Mouse (Mus musculus): ENCODE results near the gene Ifitm6. TPM values are rescaled to one million over a fixed set of nuclear protein-coding genes. Genes with fewer than 3 reads are reported as not detected.
A peak's percentile ranks its signal among the peaks of the same experiment; 100 is the strongest.

Gene Ifitm6
- total RNA-seq, 1 experiment from 2014 or later, result 120 TPM

GRCm38 (mm10) chr7:141016707-141017697 lies 722 bp downstream of the Ifitm6 start:
- peak; percentile 42; the same call in 1 of the 2 replicates for ATAC-seq (ENCODE audit: extremely low read depth, insufficient number of reproducible peaks, low FRiP score, poor library complexity, severe bottlenecking)

- ATAC-seq (ENCODE audit: extremely low read depth, insufficient number of reproducible peaks, low FRiP score, poor library complexity, severe bottlenecking), result no peak
These were observed 6.4 kb downstream of the Ifitm6 start for GRCm38 (mm10) chr7:141011238-141011770.

GRCm38 (mm10) chr7:141010593-141010992 lies 7.1 kb downstream of the Ifitm6 start, which contains the start of gene Ifitm3:
TSS of gene Ifitm3 (minus strand) at chr7:141010770.
- no peak for ATAC-seq (ENCODE audit: extremely low read depth, insufficient number of reproducible peaks, low FRiP score, poor library complexity, severe bottlenecking)

GRCm38 (mm10) chr7:141009665-141010064 lies 8.1 kb downstream of the Ifitm6 start:
- ATAC-seq (ENCODE audit: extremely low read depth, insufficient number of reproducible peaks, low FRiP score, poor library complexity, severe bottlenecking), result no peak

GRCm38 (mm10) chr7:141008938-141009660 lies 8.6 kb downstream of the Ifitm6 start:
- peak; percentile 75 for ATAC-seq (ENCODE audit: extremely low read depth, insufficient number of reproducible peaks, low FRiP score, poor library complexity, severe bottlenecking)

GRCm38 (mm10) chr7:141008312-141008761 lies 9.4 kb downstream of the Ifitm6 start:
- ATAC-seq (ENCODE audit: extremely low read depth, insufficient number of reproducible peaks, low FRiP score, poor library complexity, severe bottlenecking), result peak; percentile 57

- ATAC-seq (ENCODE audit: extremely low read depth, insufficient number of reproducible peaks, low FRiP score, poor library complexity, severe bottlenecking), result no peak
These were observed 10.8 kb downstream of the Ifitm6 start for GRCm38 (mm10) chr7:141006914-141007313.

- peak; percentile 43; the same call in 1 of the 2 replicates for ATAC-seq (ENCODE audit: extremely low read depth, insufficient number of reproducible peaks, low FRiP score, poor library complexity, severe bottlenecking)
These were observed 11.3 kb downstream of the Ifitm6 start for GRCm38 (mm10) chr7:141006446-141006845.

- ATAC-seq (ENCODE audit: extremely low read depth, insufficient number of reproducible peaks, low FRiP score, poor library complexity, severe bottlenecking), result no peak
These were observed 14.3 kb downstream of the Ifitm6 start for GRCm38 (mm10) chr7:141003248-141004010.

GRCm38 (mm10) chr7:141000881-141001708 lies 16.6 kb downstream of the Ifitm6 start:
- ATAC-seq (ENCODE audit: extremely low read depth, insufficient number of reproducible peaks, low FRiP score, poor library complexity, severe bottlenecking), result no peak

GRCm38 (mm10) chr7:140998853-140999700 lies 18.6 kb downstream of the Ifitm6 start:
- peak; percentile 88 for ATAC-seq (ENCODE audit: extremely low read depth, insufficient number of reproducible peaks, low FRiP score, poor library complexity, severe bottlenecking)

GRCm38 (mm10) chr7:140997817-140998216 lies 19.9 kb downstream of the Ifitm6 start:
- peak; percentile 60 for ATAC-seq (ENCODE audit: extremely low read depth, insufficient number of reproducible peaks, low FRiP score, poor library complexity, severe bottlenecking)

- ATAC-seq (ENCODE audit: extremely low read depth, insufficient number of reproducible peaks, low FRiP score, poor library complexity, severe bottlenecking), result peak; percentile 24; the same call in 1 of the 2 replicates
These were observed 26.5 kb downstream of the Ifitm6 start for GRCm38 (mm10) chr7:140991117-140991689.

GRCm38 (mm10) chr7:140990622-140991021 lies 27.1 kb downstream of the Ifitm6 start:
- no peak for ATAC-seq (ENCODE audit: extremely low read depth, insufficient number of reproducible peaks, low FRiP score, poor library complexity, severe bottlenecking)

- ATAC-seq (ENCODE audit: extremely low read depth, insufficient number of reproducible peaks, low FRiP score, poor library complexity, severe bottlenecking), result no peak
These were observed 27.5 kb downstream of the Ifitm6 start for GRCm38 (mm10) chr7:140990185-140990584.

- no peak for ATAC-seq (ENCODE audit: extremely low read depth, insufficient number of reproducible peaks, low FRiP score, poor library complexity, severe bottlenecking)
These were observed 28.7 kb downstream of the Ifitm6 start for GRCm38 (mm10) chr7:140989022-140989421.
